Mouse (Mus musculus) left cerebral cortex, adult 18-20 months (tissue): ENCODE data around the gene Mb21d2. TPM values are rescaled to one million over a fixed set of nuclear protein-coding genes. Genes with fewer than 3 reads are reported as not detected.

Source experiments
- DNase-seq, 2 experiments: peaks; one replicate each; pipeline ENCODE4 v3.0.0; 2021 to 2022; ENCODE audit warnings: low spot score in 2 of 2, mixed read lengths in 1 of 2
- total RNA-seq, 2 experiments: library from RNA; stranded (reverse); gene quantifications; 2 replicates each; pipeline ENCODE4 v1.2.3; 2021

Gene Mb21d2
- total RNA-seq, 2 experiments from 2014 or later: 36.3 to 38.2 TPM

DNA sequence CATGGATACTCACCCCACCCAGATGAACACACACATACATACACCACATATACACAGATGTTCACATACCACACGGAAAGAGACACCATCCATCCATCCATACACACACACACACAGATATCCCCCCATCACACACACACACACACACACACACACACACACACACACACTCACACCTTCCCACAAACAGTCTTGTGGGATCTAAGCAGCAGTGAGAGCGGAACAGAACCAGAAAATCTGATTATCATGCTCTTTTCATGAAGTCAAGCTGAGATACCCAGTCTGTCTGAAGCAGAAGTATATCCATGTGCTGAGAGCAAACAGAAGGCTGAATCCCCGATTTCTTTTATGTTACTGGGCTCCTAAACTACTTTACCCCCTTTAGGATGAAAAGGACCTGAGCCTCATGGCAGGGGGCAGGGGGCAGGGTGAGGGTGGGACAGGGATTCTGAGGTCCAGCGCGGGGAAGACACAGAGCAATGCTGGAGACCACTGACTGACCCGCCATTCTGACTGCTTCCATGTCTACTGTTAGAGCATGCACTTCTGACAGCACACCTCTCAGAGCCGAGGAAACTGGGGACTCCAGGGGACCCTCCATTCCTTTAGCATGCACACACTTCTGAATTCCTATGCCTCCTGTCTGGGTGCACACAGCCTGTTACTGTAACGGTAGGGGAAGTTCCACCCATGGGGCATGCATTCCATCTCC lies 62.7 kb downstream of the Mb21d2 start:
- DNase-seq: no peak

DNA sequence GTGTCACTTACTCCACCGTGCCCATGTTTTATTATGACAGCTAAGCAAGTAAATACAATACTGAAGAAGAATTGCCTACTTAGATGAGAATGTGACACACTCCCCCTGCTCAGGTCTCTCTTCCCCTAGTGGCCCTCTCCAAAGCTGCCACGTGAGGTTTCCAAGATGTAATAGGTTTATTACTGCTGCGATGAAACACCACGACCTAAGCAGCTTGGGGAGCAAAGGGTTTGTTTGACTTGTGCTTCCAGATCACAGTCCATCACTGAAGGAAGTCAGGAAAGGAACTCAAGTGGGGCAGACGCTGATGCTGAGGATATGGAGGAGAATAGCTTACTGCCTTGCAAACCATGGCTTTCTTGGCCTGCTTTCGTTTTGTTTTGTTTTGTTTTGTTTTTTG lies 65.9 kb downstream of the Mb21d2 start:
- DNase-seq: no peak

DNA sequence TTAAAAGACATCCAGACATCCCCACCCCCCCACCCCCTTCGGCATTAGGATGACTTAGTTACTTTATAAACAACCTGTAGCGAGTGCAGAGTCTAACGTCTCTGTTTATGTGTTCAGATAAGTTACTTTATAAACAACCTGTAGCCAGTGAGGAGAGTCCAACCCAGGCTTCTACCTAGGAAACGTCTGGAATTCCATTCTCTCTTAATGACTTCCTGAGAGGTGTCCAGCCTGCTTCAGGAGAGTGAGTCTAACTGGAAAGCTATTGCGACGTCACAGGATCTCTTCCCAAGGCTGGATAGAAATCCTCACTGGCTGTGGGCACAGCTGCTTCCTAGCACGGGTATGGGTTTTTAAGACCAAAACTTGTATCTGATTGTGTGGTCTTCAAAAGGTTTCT lies 67.4 kb downstream of the Mb21d2 start:
- no peak for DNase-seq

- DNase-seq: no peak
Observed at GRCm38 (mm10) chr16:28859678-28860077, 69.8 kb downstream of the Mb21d2 start.

- no peak for DNase-seq
Observed at GRCm38 (mm10) chr16:28859009-28859288, 70.5 kb downstream of the Mb21d2 start.

DNA sequence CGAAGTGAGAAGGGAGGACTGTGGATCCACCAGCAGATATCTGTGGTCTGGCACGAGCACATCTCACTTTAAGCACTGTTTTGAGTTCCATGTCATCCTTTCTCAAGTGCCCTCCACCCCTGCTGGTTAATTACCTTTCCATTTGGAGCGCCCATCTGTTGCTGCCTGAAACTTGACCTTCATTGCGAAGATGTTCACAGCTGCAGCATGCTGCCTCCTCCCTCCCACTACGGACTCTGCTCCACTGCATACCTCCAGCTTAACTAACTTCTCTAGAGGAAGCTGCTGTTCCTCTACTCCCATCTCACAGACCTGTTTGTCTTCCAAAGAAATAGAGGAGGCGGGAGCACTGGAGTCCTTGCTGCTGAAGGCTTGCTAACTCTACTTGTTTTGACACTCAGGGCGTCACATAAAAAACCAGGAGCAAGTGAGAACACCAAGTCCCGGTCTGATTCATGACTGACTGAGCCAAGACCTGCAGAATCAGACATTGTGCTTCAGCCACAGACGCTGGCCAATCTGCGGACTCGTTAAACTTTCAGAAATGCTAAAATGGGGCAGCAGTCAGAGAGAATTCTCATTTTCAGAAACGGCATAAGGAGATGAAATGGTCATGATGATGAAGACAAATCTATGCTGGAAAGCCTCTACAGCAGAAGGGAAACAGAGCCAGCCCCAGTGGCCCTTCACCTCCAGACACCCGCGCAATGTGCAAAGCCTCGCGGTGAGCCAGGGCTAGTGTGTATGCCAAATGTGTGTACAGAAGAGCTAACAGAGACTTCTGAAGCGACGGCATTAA lies 71.1 kb downstream of the Mb21d2 start:
- peak in 1 of 2 experiments; percentile 38 for DNase-seq

DNA sequence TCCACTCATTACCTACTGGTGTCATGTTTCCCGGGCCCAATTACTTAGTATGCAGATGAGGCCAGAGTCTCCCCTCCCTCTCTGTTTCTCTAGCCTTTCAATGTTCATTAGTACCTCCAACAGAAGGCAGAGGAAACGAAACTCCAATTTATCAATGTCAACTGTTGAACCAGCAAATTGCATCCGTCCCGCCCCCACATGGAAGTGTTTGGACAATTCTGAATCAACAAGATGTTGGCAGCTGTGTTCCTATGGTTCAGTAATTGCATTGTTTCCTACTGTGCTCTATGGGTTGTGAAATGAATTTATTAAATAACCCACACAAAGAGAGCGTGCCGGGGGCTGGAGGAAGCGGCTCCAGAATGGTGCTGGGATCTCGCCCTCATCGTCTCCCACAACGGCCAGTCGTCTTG lies 78.1 kb downstream of the Mb21d2 start:
- DNase-seq: peak in 1 of 2 experiments; percentile 17

DNA sequence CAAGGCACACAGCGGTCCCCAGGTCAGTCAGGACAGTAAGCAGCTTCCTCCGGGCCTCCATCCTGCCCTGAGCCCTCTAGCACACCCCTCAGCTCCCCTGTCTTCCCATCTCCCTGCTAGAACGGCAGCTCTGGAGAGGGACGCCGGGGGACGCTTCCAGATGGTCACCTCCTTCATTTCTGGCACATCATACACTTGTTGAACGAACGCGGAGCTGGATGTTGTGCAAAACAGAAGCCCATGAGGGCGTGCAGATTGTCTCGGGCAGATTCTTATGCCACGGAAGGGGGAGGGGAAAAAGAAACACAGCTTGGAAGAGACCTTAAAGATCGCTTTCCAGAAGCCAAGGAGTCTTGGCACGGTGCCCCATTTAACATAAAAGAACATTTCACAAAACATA lies 78.6 kb downstream of the Mb21d2 start:
- DNase-seq: peak; percentile 23 to 38

- DNase-seq: no peak
Observed at GRCm38 (mm10) chr16:28846123-28846522, 83.3 kb downstream of the Mb21d2 start.

- DNase-seq: no peak
Observed at GRCm38 (mm10) chr16:28845336-28845735, 84.1 kb downstream of the Mb21d2 start.

DNA sequence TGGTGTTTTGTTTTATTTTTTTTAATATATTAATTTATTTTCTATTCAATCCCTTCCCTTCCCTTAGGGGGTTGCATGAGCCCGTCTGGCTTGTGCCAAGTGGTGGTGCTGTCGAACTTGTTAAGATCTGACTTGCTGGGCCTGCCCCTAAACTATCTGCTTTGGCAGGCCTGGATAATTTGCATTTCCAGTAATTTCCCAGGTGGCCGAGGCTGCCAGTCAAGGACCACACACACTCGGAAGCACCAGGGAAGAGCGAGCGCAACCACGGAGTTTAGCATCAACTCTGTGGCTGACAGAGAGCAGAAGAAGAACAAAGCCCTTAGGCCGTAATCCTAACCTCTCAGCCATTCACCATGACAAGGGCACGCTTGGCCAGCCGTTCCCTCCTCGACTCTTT lies 88.4 kb downstream of the Mb21d2 start:
- no peak for DNase-seq

- peak; percentile 81 to 84 for DNase-seq
Observed at GRCm38 (mm10) chr16:28840075-28840974, 89.1 kb downstream of the Mb21d2 start.

- no peak for DNase-seq
Observed at GRCm38 (mm10) chr16:28839575-28839974, 89.9 kb downstream of the Mb21d2 start.

DNA sequence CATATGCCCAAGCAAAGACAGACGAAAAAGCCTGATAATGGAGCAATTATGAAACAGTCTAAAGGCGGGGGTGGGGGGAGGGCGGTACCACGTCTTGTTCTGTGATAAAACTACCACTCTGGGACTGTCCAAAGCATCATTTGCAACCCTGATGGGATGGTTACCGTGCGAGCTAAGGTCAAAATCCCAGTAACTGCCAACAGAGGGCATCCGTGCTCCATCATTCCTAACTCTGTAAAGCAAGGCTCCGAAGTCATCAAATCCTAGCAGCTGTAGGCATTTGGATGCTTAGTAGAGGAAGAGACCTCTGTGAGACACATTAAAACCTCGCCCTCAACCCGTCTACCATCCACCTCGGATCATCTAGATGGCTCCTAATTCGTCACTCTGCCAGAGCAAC lies 91.5 kb downstream of the Mb21d2 start:
- DNase-seq: peak; percentile 70 to 82

DNA sequence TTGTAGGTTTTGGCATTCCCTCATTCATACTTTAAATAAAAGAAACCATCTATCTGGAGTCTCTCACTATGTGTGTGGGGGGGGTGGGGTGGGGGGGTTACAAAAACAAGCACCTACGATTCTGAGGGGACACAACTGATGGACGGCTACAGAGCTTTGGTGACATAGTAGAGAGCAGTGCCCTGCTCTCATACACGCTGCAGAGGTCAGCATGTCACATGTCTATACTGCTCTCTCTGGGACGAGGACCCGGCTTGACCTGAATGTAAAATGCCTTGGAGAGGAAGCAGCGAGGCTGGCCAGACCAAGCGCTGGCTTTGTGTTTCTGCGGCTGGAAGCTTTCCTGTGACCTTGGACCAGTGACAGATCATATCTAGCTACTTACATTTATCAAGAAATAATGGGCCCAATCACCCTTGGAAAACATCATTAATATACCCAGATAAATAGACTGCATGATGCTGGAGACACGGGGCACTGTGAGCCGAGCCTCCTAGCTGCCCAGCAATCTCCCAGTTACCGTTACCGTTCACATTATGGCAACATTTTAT lies 97.3 kb downstream of the Mb21d2 start:
- no peak for DNase-seq

- DNase-seq: no peak
Observed at GRCm38 (mm10) chr16:28829263-28829955, 100.1 kb downstream of the Mb21d2 start.

GRCm38 (mm10) chr16:28824781-28825180 lies 104.7 kb downstream of the Mb21d2 start:
- no peak for DNase-seq

- DNase-seq: no peak
Observed at GRCm38 (mm10) chr16:28821774-28822173, 107.7 kb downstream of the Mb21d2 start.

DNA sequence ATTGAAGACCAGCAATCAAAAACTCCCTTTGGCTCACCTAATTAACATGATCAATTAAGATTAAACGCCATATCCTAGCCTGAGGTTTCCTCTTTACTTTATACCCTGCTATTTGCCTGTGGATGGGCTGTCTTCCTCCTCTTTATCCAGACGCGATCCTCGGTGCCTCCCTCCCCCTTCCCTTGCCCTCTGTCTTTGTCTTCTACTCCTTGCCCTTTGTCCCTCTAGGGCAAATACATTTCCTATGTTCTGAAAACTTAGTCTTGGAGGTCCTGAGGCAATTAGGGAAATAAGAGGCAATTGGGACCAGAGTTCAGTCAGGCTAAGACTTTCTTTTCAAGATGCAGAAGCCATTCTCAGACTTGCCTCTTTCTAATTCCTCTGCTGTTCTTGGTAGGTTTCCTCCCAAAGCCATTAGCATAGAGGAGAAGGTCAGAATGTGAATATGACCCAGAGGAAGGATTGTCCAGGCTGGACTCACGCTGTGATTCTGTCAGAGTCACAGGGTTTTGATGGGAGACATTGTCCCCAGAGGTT lies 110.7 kb downstream of the Mb21d2 start:
- DNase-seq: no peak

DNA sequence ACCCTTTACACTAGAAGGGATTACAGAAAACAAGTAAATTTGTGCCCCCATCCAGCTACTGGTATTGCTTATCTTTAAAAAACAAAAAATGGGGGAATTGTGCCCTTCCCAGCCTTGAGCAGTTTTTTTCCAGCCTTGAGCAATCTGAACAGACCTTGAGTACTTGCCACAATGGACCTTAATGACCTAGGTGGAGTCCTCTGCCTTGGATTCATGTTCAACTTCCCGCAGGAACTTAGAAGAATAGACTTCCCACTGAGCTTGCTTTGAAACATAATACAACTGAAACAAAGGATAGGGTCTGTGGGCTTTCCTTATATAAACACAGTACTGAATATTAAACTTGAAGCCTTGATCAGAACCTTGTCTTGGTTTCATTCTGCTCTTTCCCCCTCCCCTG lies 116.2 kb downstream of the Mb21d2 start:
- no peak for DNase-seq

DNA sequence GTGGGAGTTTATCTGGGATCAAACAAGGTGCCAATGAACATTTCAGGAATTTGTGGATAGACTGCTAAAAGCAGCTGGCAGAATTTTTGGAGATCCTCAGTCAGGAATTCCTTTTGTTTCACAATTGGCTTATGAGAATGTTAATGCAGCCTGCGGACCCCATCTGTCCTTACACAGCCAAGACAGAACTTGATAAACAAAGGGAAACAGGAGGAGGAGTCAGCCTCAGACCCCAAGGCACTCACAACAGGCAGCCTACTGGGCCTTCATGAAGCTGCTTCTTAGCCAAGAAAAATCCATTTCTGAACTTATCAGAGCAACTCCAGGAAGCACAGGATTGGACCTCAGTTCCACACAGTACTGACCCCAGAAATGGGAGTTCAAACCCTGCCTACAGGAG lies 120.4 kb downstream of the Mb21d2 start:
- DNase-seq: no peak
